Mouse (Mus musculus): ENCODE results near the gene Apba1. TPM values are rescaled to one million over a fixed set of nuclear protein-coding genes. Genes with fewer than 3 reads are reported as not detected.

Apba1 gene
- total and polyA plus RNA-seq, 3 experiments = 2.0 to 4.6 (median 3.5) TPM

- DNase-seq = no peak
Measured at GRCm38 (mm10) chr19:23941422-23941949, 182.8 kb downstream of the Apba1 start.

GRCm38 (mm10) chr19:23942886-23943285, 184.2 kb downstream of the Apba1 start:
- no peak for DNase-seq

GRCm38 (mm10) chr19:23946026-23946685, 187.5 kb downstream of the Apba1 start:
- no peak for DNase-seq

- no peak for DNase-seq
Measured at GRCm38 (mm10) chr19:23946751-23947150, 188.1 kb downstream of the Apba1 start.

- no peak for DNase-seq
Measured at GRCm38 (mm10) chr19:23947871-23948270, 189.2 kb downstream of the Apba1 start.

GRCm38 (mm10) chr19:23948301-23949000, 189.8 kb downstream of the Apba1 start:
- DNase-seq = no peak

GRCm38 (mm10) chr19:23955461-23955860, 196.8 kb downstream of the Apba1 start:
- no peak for DNase-seq

GRCm38 (mm10) chr19:23956299-23956975, 197.8 kb downstream of the Apba1 start:
- peak; percentile 23 for DNase-seq

- DNase-seq = no peak
Measured at GRCm38 (mm10) chr19:23957563-23957962, 198.9 kb downstream of the Apba1 start.

GRCm38 (mm10) chr19:23958925-23959324, 200.2 kb downstream of the Apba1 start:
- DNase-seq = no peak

- peak; percentile 4 for DNase-seq
Measured at GRCm38 (mm10) chr19:23959870-23960269, 201.2 kb downstream of the Apba1 start.

GRCm38 (mm10) chr19:23960275-23960674, 201.6 kb downstream of the Apba1 start:
- peak; percentile 21 for DNase-seq

GRCm38 (mm10) chr19:23960831-23961447, 202.3 kb downstream of the Apba1 start:
- no peak for DNase-seq

- DNase-seq = peak; percentile 67
Measured at GRCm38 (mm10) chr19:23961516-23961915, 202.8 kb downstream of the Apba1 start.

GRCm38 (mm10) chr19:23964401-23964910, 205.8 kb downstream of the Apba1 start:
- DNase-seq = no peak

GRCm38 (mm10) chr19:23966376-23966775, 207.7 kb downstream of the Apba1 start:
- DNase-seq = peak; percentile 37

GRCm38 (mm10) chr19:23967156-23967555, 208.5 kb downstream of the Apba1 start:
- DNase-seq = peak; percentile 79

GRCm38 (mm10) chr19:23968125-23968861, 209.6 kb downstream of the Apba1 start:
- no peak for DNase-seq

- DNase-seq = no peak
Measured at GRCm38 (mm10) chr19:23968862-23969225, 210.2 kb downstream of the Apba1 start.

GRCm38 (mm10) chr19:23970374-23970773, 211.7 kb downstream of the Apba1 start:
- DNase-seq = no peak

- peak; percentile 87 for DNase-seq
Measured at GRCm38 (mm10) chr19:23971391-23971790, 212.7 kb downstream of the Apba1 start.

Measured in adrenal gland, adult 2 months (tissue).